Mouse (Mus musculus): ENCODE measurements around the gene Trmt5. TPM values are rescaled to one million over a fixed set of nuclear protein-coding genes. Genes with fewer than 3 reads are reported as not detected.

The Trmt5 gene
- 9.5 to 13.3 TPM (median 10.7 TPM) in 4 replicates for total RNA-seq (2023)

GRCm38 (mm10) chr12:73286287-73287092, at the start of gene Trmt5, which contains the start of gene Slc38a6:
TSS of gene Trmt5 (minus strand) at chr12:73286710.
TSS of gene Slc38a6 (plus strand) at chr12:73286779.

Other genes starting within 250 kb of the Trmt5 start
- gene Six1, start 232.8 kb downstream of the Trmt5 start, total RNA-seq (2023) = not detected in 4 replicates
- not detected in 4 replicates for gene Six4, start 173.3 kb downstream of the Trmt5 start, total RNA-seq (2023)
- gene Mnat1, start 163.0 kb downstream of the Trmt5 start, total RNA-seq (2023) = 16.0 to 19.9 TPM (median 16.2 TPM) in 4 replicates
- 10.1 to 14.7 TPM (median 14.4 TPM) in 4 replicates for gene Slc38a6, start 69 bp upstream of the Trmt5 start, total RNA-seq (2023)